8 mouse cellular contexts compared by ENCODE assay signal in genomic region chr7:80113989-80114388, GRCm38 (mm10). TPM values are rescaled to one million over a fixed set of nuclear protein-coding genes. Genes with fewer than 3 reads are reported as not detected.
DNase-seq lines count a peak whose midpoint lies in the region; TF ChIP-seq lines count a peak whose summit lies in the region.

No protein-coding gene starts in this region.

- H3K36me3 ChIP-seq in spleen, adult 2 months (ENCODE audit: control insufficient read depth, insufficient read depth, low read length): 0 out of 2 replicates have a peak, but pooled peaks cover 1% of the 10 kb centered on the region

- peaks cover 10% of the 10 kb centered on the region; the same call in 1 of the 2 replicates for H3K4me1 ChIP-seq in spleen, adult 2 months (ENCODE audit: control insufficient read depth, insufficient read depth, insufficient read length)

- H3K4me3 ChIP-seq in spleen, adult 2 months (ENCODE audit: extremely low read depth, insufficient read depth, insufficient read length): peak overlapping the region; percentile 91

- intact Hi-C loops in heart, postnatal 14 days (cut with DNase I): no loop called here

- H3K27me3 ChIP-seq in spleen, adult 2 months (ENCODE audit: control insufficient read depth, insufficient read depth, low read length): no peaks in the 10 kb centered on the region

- DNase-seq in spleen, adult 2 months (ENCODE audit: low read depth in 1 of 2, low spot score in 2 of 2): no peak
- DNase-seq in spleen, postnatal 36 days (ENCODE audit: low spot score in 2 of 2): no peak
- DNase-seq in fibroblast of lung, adult 2 months (ENCODE audit: low read depth): peak; percentile 54
- peak; percentile 55 to 68 for DNase-seq in heart, postnatal 14 days
- DNase-seq in kidney, postnatal 4 days: peak; percentile 65 to 81
- DNase-seq in mesoderm, embryonic 11.5 days (ENCODE audit: low read depth, low spot score): peak; percentile 50
- no peak for DNase-seq in urinary bladder, postnatal 36 days (ENCODE audit: low spot score in 2 of 2)
- no peak for DNase-seq in spleen, adult 18-20 months

- no peak overlapping the region; the same call in 1 of the 2 replicates for H3K27ac ChIP-seq in spleen, adult 2 months (ENCODE audit: insufficient read depth, low read length)

- no peak for TF ChIP-seq POLR2A in spleen, adult 2 months (IDR thresholded peaks at IDR 0.05; ENCODE audit: low read depth, low read length)

- WGBS in spleen, adult 2 months: 24% methylated on average over 10 of the region's 10 CpGs

- no peak for TF ChIP-seq CTCF in spleen, adult 2 months (IDR thresholded peaks at IDR 0.05; ENCODE audit: extremely low read depth, insufficient read depth, insufficient read length, insufficient replicate concordance)

RNA-seq across cellular contexts. Expression of gene Idh2, which starts 1.2 kb away (rescaled TPM):
- polyA plus RNA-seq in spleen, adult 2 months (2012; rRNA removed): 52.6 and 54.0 TPM in 2 replicates
- 1,000 to 10,000 TPM; 1,322 to 1,446 TPM for total RNA-seq in heart, postnatal 14 days (2021)

Comparison
In these comparisons a context has a peak if more than half of its experiments do, and no peak if none do; other contexts are left out.
1. DNase-seq: peak in fibroblast of lung, adult 2 months (single experiment), heart, postnatal 14 days (2 of 2), kidney, postnatal 4 days (2 of 2) and mesoderm, embryonic 11.5 days (single experiment); none in spleen, adult 2 months (0 of 2), spleen, postnatal 36 days (0 of 2), urinary bladder, postnatal 36 days (0 of 2) and spleen, adult 18-20 months (0 of 2).